Mouse (Mus musculus): Measurements from ENCODE around the gene Adra1b. TPM values are rescaled to one million over a fixed set of nuclear protein-coding genes. Genes with fewer than 3 reads are reported as not detected.

Adra1b gene
- 17.2 TPM for polyA plus RNA-seq (2015; fragmentation: Illumina TruSeq; extraction: RNeasy Lipid Tissue Mini Kit (QIAGEN cat#74804); ENCODE audit: low read depth, low replicate concordance)

GRCm38 (mm10) chr11:43901051-43901654 lies at the start of gene Adra1b:
Gene Adra1b (minus strand): TSS chr11:43901210.

GRCm38 (mm10) chr11:43747233-43748226 lies 153.5 kb downstream of the Adra1b start, which contains the start of gene Ttc1:
Gene Ttc1 (minus strand): TSS chr11:43748008.

Other genes with a start within 250 kb of the Adra1b start
- gene Pwwp2a, start 219.2 kb downstream of the Adra1b start, polyA plus RNA-seq (2015; fragmentation: Illumina TruSeq; extraction: RNeasy Lipid Tissue Mini Kit (QIAGEN cat#74804); ENCODE audit: low read depth, low replicate concordance) = 26.8 TPM
- gene Ttc1, start 153.2 kb downstream of the Adra1b start, polyA plus RNA-seq (2015; fragmentation: Illumina TruSeq; extraction: RNeasy Lipid Tissue Mini Kit (QIAGEN cat#74804); ENCODE audit: low read depth, low replicate concordance) = 88.2 TPM

All from brain, adult 10 weeks (tissue).